Mouse (Mus musculus): ENCODE results near the gene Areg.

DNA sequence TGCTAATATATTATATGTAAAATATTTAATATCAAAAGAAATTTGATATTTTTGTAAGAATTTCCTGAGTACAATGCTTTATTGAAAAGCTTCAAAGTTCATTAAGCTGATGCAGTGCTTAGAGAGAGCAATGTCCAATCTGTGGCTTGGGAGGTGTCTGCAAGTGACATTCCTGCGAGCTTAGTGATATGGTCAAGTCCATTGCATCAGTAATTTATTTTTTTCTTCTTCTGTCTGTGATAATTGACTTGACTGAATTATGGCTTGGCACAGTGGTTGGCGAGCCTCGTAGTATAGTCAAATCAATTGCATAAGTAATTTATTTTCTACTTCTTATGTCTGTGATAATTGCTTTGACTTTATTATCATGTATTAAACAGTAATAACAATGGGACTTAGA is 49.1 kb upstream of the Areg start:
- no peak for TF ChIP-seq CTCF (IDR thresholded peaks at IDR 0.05; ENCODE audit: low read depth)
- no peak for TF ChIP-seq EP300 (IDR thresholded peaks at IDR 0.05; ENCODE audit: low read depth)

Data from heart, postnatal 0 days (tissue).